Mouse (Mus musculus) ES-E14 (cell line): ENCODE measurements around the gene Pou2f3. TPM values are rescaled to one million over a fixed set of nuclear protein-coding genes. Genes with fewer than 3 reads are reported as not detected.

Experiments
- DNase-seq: peaks from one replicate; pipeline ENCODE4 v3.0.0-alpha.2; 2013; ENCODE audit warnings: low read depth, low spot score
- H3K27ac ChIP-seq: 2 replicates; pipeline ENCODE4 v1.5.1; 2012; ENCODE audit warnings: low read depth, mild to moderate bottlenecking, low read length, moderate library complexity, mixed read lengths; ENCODE audit not compliant: poor library complexity, insufficient read depth, severe bottlenecking
- H3K36me3 ChIP-seq: 2 replicates; pipeline ENCODE4 v1.6.1; 2012; ENCODE audit warnings: mild to moderate bottlenecking, low read length, moderate library complexity, mixed read lengths; ENCODE audit not compliant: control insufficient read depth, poor library complexity, insufficient read depth, severe bottlenecking
- H3K4me1 ChIP-seq, 2 experiments: fragments of 150-350 bp in 1 of 2; sonication (generic) in 1 of 2; 2 replicates each; pipeline ENCODE4 v1.6.1; 2012; ENCODE audit warnings: low read length in 2 of 2, mild to moderate bottlenecking in 1 of 2, mixed read lengths in 1 of 2; ENCODE audit not compliant: control insufficient read depth in 2 of 2, insufficient read depth in 2 of 2, poor library complexity in 1 of 2
- H3K4me3 ChIP-seq, 2 experiments: fragments of 150-350 bp in 1 of 2; sonication (generic) in 1 of 2; 2 replicates each; pipeline ENCODE4 v1.5.1; 2012; ENCODE audit warnings: low read length in 2 of 2, low read depth in 1 of 2, mild to moderate bottlenecking in 1 of 2, mixed read lengths in 1 of 2; ENCODE audit not compliant: insufficient read depth in 1 of 2, poor library complexity in 1 of 2, severe bottlenecking in 1 of 2
- H3K9ac ChIP-seq: 2 replicates; pipeline ENCODE4 v1.6.1; 2012; ENCODE audit warnings: low read depth, mild to moderate bottlenecking, low read length, mixed read lengths; ENCODE audit not compliant: poor library complexity, insufficient read depth, severe bottlenecking
- H3K9me3 ChIP-seq: fragments of 150-350 bp; sonication (generic); 2 replicates; pipeline ENCODE4 v1.6.1; 2012; ENCODE audit warnings: low read depth, mild to moderate bottlenecking, low read length; ENCODE audit not compliant: control insufficient read depth, insufficient read depth
- CHD2 ChIP-seq: IDR thresholded peaks from 2 replicates; pipeline ENCODE4 v1.6.1; 2014; ENCODE audit warnings: mild to moderate bottlenecking, low read depth, low read length, inconsistent platforms
- HCFC1 ChIP-seq: IDR thresholded peaks from 2 replicates; pipeline ENCODE4 v1.6.1; 2012; ENCODE audit warnings: low read length, inconsistent platforms, borderline replicate concordance; ENCODE audit not compliant: insufficient read depth
- MAFK ChIP-seq: IDR thresholded peaks from 2 replicates; pipeline ENCODE4 v1.6.1; 2014; ENCODE audit warnings: mild to moderate bottlenecking, low read depth, low read length, inconsistent platforms; ENCODE audit not compliant: insufficient read depth
- ZC3H11A ChIP-seq: IDR thresholded peaks from 2 replicates; pipeline ENCODE4 v1.6.1; 2012; ENCODE audit warnings: low read depth, mild to moderate bottlenecking, inconsistent platforms, low read length, borderline replicate concordance
- ZNF384 ChIP-seq: IDR thresholded peaks from 2 replicates; pipeline ENCODE4 v1.6.1; 2012; ENCODE audit warnings: low read depth, low read length, inconsistent platforms
- in situ Hi-C, 2 experiments: fragments of 600-800 bp; cut with MboI; formaldehyde crosslinking; loops; one replicate each; pipeline ENCODE4 v1.15.1; 2025; ENCODE audit warnings: low sequenced_read_pairs in 2 of 2, inconsistent platforms in 1 of 2; ENCODE audit not compliant: unreplicated experiment in 2 of 2
- total RNA-seq: library from RNA; depleted of rRNA; stranded (reverse); fragments of 300-350 nt; gene quantifications from 2 replicates; pipeline ENCODE4 v1.2.3, GENCODE M21; 2012

The Pou2f3 gene
- total RNA-seq, 1 experiment, result 1.5 TPM

- Histone ChIP-seq H3K4me1 (peaks cover 2 to 3% of the 10 kb centered on the region in 2 experiments; a peak in 3 of 4 replicates), H3K9me3 (no peaks in the 10 kb centered on the region), H3K27ac (no peak overlapping the region), H3K9ac (no peak overlapping the region), H3K36me3 (no peaks in the 10 kb centered on the region; the same call in 1 of the 2 replicates), H3K4me3 (no peak overlapping the region)
- no peak for DNase-seq
- no peak for TF ChIP-seq ZNF384
- TF ChIP-seq ZC3H11A, result no peak
- no peak for TF ChIP-seq CHD2
- no peak for TF ChIP-seq HCFC1
- no peak for TF ChIP-seq MAFK
- in situ Hi-C loops, result no loop called here
Measured at GRCm38 (mm10) chr9:43101936-43102595, 108.1 kb downstream of the Pou2f3 start.

GRCm38 (mm10) chr9:43098922-43099321 lies 111.2 kb downstream of the Pou2f3 start:
- in situ Hi-C loops, result no loop called here
- H3K9ac ChIP-seq, result no peak overlapping the region

GRCm38 (mm10) chr9:43097801-43098557 lies 112.2 kb downstream of the Pou2f3 start:
- TF ChIP-seq CHD2 (no peak), ZNF384 (no peak), ZC3H11A (no peak), HCFC1 (no peak), MAFK (no peak)
- in situ Hi-C loops, result no loop called here
- Histone ChIP-seq H3K27ac (no peak overlapping the region), H3K36me3 (no peaks in the 10 kb centered on the region; the same call in 1 of the 2 replicates), H3K9ac (no peak overlapping the region), H3K4me1 (peaks cover 2% of the 10 kb centered on the region in 2 experiments; a peak in 2 of 4 replicates), H3K9me3 (no peaks in the 10 kb centered on the region), H3K4me3 (no peak overlapping the region)
- DNase-seq, result no peak

More at GRCm38 (mm10) chr9:43098922-43099321, 111.2 kb downstream of the Pou2f3 start:
- Histone ChIP-seq H3K36me3 (no peaks in the 10 kb centered on the region; the same call in 1 of the 2 replicates), H3K27ac (no peak overlapping the region), H3K4me1 (peaks cover 2% of the 10 kb centered on the region in 2 experiments; a peak in 2 of 4 replicates), H3K9me3 (no peaks in the 10 kb centered on the region), H3K4me3 (no peak overlapping the region)
- no peak for DNase-seq
- TF ChIP-seq MAFK, result no peak
- no peak for TF ChIP-seq ZC3H11A
- TF ChIP-seq CHD2, result no peak
- no peak for TF ChIP-seq ZNF384
- no peak for TF ChIP-seq HCFC1

GRCm38 (mm10) chr9:43096337-43096736 lies 113.8 kb downstream of the Pou2f3 start:
- Histone ChIP-seq H3K4me1 (0 out of 4 replicates have a peak, but pooled peaks cover 0 to 2% of the 10 kb centered on the region in 2 experiments), H3K36me3 (no peaks in the 10 kb centered on the region), H3K27ac (no peak overlapping the region), H3K9me3 (no peaks in the 10 kb centered on the region), H3K4me3 (no peak overlapping the region), H3K9ac (no peak overlapping the region)
- in situ Hi-C loops, result no loop called here
- no peak for TF ChIP-seq HCFC1
- TF ChIP-seq MAFK, result no peak
- TF ChIP-seq ZC3H11A, result no peak
- TF ChIP-seq ZNF384, result no peak
- TF ChIP-seq CHD2, result no peak
- DNase-seq, result no peak
